Mouse (Mus musculus): Measurements from ENCODE around the gene Tarbp2. TPM values are rescaled to one million over a fixed set of nuclear protein-coding genes. Genes with fewer than 3 reads are reported as not detected.

The Tarbp2 gene
- polyA plus RNA-seq, 1 experiment from 2014 or later: 78.3 TPM

GRCm38 (mm10) chr15:102528396-102528795 lies 10.4 kb downstream of the Tarbp2 start:
- Histone ChIP-seq H3K27ac (no peak overlapping the region), H3K9me3 (replicated peaks) (no peaks in the 10 kb centered on the region), H3K4me3 (no peak overlapping the region), H3K4me2 (no peak overlapping the region), H3K36me3 (peaks cover 65% of the 10 kb centered on the region), H3K9ac (no peak overlapping the region), H3K27me3 (no peaks in the 10 kb centered on the region), H3K4me1 (replicated peaks) (no peaks in the 10 kb centered on the region)
- no peak for ATAC-seq (replicated peaks; ENCODE audit: insufficient number of reproducible peaks, insufficient read depth, low FRiP score, low read depth)
- 90% methylated on average over 1 of the region's 1 CpGs for WGBS

GRCm38 (mm10) chr15:102530566-102530965 lies 12.6 kb downstream of the Tarbp2 start:
- Histone ChIP-seq H3K27ac (no peak overlapping the region), H3K36me3 (peaks cover 67% of the 10 kb centered on the region), H3K9ac (no peak overlapping the region), H3K4me1 (replicated peaks) (no peaks in the 10 kb centered on the region), H3K9me3 (replicated peaks) (no peaks in the 10 kb centered on the region), H3K27me3 (no peaks in the 10 kb centered on the region), H3K4me3 (no peak overlapping the region), H3K4me2 (no peak overlapping the region)
- no peak for ATAC-seq (replicated peaks; ENCODE audit: insufficient number of reproducible peaks, insufficient read depth, low FRiP score, low read depth)
- WGBS: 77% methylated on average over 4 of the region's 4 CpGs

GRCm38 (mm10) chr15:102531586-102531985 lies 13.6 kb downstream of the Tarbp2 start:
- Histone ChIP-seq H3K4me1 (replicated peaks) (no peaks in the 10 kb centered on the region), H3K4me2 (no peak overlapping the region), H3K27ac (no peak overlapping the region), H3K9me3 (replicated peaks) (no peaks in the 10 kb centered on the region), H3K36me3 (peaks cover 74% of the 10 kb centered on the region), H3K9ac (no peak overlapping the region), H3K4me3 (no peak overlapping the region), H3K27me3 (no peaks in the 10 kb centered on the region)
- no peak for ATAC-seq (replicated peaks; ENCODE audit: insufficient number of reproducible peaks, insufficient read depth, low FRiP score, low read depth)
- 91% methylated on average over 4 of the region's 4 CpGs for WGBS

GRCm38 (mm10) chr15:102532106-102532900 lies 14.3 kb downstream of the Tarbp2 start:
- peaks cover 76% of the 10 kb centered on the region for H3K36me3 ChIP-seq
- 88% methylated on average over 3 of the region's 3 CpGs for WGBS
- no peak overlapping the region for H3K27ac ChIP-seq
- no peaks in the 10 kb centered on the region for H3K9me3 ChIP-seq (replicated peaks)
- no peak overlapping the region for H3K9ac ChIP-seq
- H3K4me3 ChIP-seq: no peak overlapping the region
- no peaks in the 10 kb centered on the region for H3K4me1 ChIP-seq (replicated peaks)
- H3K4me2 ChIP-seq: no peak overlapping the region
- H3K27me3 ChIP-seq: no peaks in the 10 kb centered on the region
- no peak for ATAC-seq (replicated peaks; ENCODE audit: insufficient number of reproducible peaks, insufficient read depth, low FRiP score, low read depth)

- H3K4me1 ChIP-seq (replicated peaks): no peaks in the 10 kb centered on the region
- ATAC-seq (replicated peaks; ENCODE audit: insufficient number of reproducible peaks, insufficient read depth, low FRiP score, low read depth): no peak
- no peaks in the 10 kb centered on the region for H3K9me3 ChIP-seq (replicated peaks)
- no peak overlapping the region for H3K27ac ChIP-seq
- no peaks in the 10 kb centered on the region for H3K27me3 ChIP-seq
- 91% methylated on average over 7 of the region's 7 CpGs for WGBS
- H3K36me3 ChIP-seq: peaks cover 66% of the 10 kb centered on the region
- no peak overlapping the region for H3K4me3 ChIP-seq
- no peak overlapping the region for H3K9ac ChIP-seq
- H3K4me2 ChIP-seq: no peak overlapping the region
Measured at GRCm38 (mm10) chr15:102533926-102534325, 15.9 kb downstream of the Tarbp2 start.

- peaks cover 66% of the 10 kb centered on the region for H3K36me3 ChIP-seq
Measured at GRCm38 (mm10) chr15:102544801-102545200, 26.8 kb downstream of the Tarbp2 start.

GRCm38 (mm10) chr15:102546246-102546645 lies 28.3 kb downstream of the Tarbp2 start:
- 89% methylated on average over 3 of the region's 3 CpGs for WGBS

More at GRCm38 (mm10) chr15:102544801-102545200, 26.8 kb downstream of the Tarbp2 start:
- H3K9ac ChIP-seq: no peak overlapping the region
- H3K4me2 ChIP-seq: no peak overlapping the region
- no peak for ATAC-seq (replicated peaks; ENCODE audit: insufficient number of reproducible peaks, insufficient read depth, low FRiP score, low read depth)
- no peaks in the 10 kb centered on the region for H3K27me3 ChIP-seq
- WGBS: 90% methylated on average over 4 of the region's 4 CpGs
- H3K4me3 ChIP-seq: no peak overlapping the region
- H3K4me1 ChIP-seq (replicated peaks): peaks cover 13% of the 10 kb centered on the region
- no peak overlapping the region for H3K27ac ChIP-seq
- no peaks in the 10 kb centered on the region for H3K9me3 ChIP-seq (replicated peaks)

GRCm38 (mm10) chr15:102546677-102547427 lies 28.9 kb downstream of the Tarbp2 start:
- ATAC-seq (replicated peaks; ENCODE audit: insufficient number of reproducible peaks, insufficient read depth, low FRiP score, low read depth): peak; percentile 64; the same call in 1 of the 2 replicates

More at GRCm38 (mm10) chr15:102546246-102546645, 28.3 kb downstream of the Tarbp2 start:
- H3K36me3 ChIP-seq: peaks cover 56% of the 10 kb centered on the region
- no peak for ATAC-seq (replicated peaks; ENCODE audit: insufficient number of reproducible peaks, insufficient read depth, low FRiP score, low read depth)
- H3K4me2 ChIP-seq: no peak overlapping the region
- no peak overlapping the region for H3K9ac ChIP-seq
- H3K27me3 ChIP-seq: no peaks in the 10 kb centered on the region
- H3K4me3 ChIP-seq: no peak overlapping the region
- peaks cover 13% of the 10 kb centered on the region for H3K4me1 ChIP-seq (replicated peaks)
- no peaks in the 10 kb centered on the region for H3K9me3 ChIP-seq (replicated peaks)
- H3K27ac ChIP-seq: peak overlapping the region; percentile 79

GRCm38 (mm10) chr15:102547478-102547877 lies 29.5 kb downstream of the Tarbp2 start:
- Histone ChIP-seq H3K27ac (peak overlapping the region; percentile 79), H3K4me3 (no peak overlapping the region), H3K4me1 (replicated peaks) (peaks cover 13% of the 10 kb centered on the region), H3K36me3 (peaks cover 57% of the 10 kb centered on the region), H3K27me3 (no peaks in the 10 kb centered on the region), H3K4me2 (no peak overlapping the region), H3K9me3 (replicated peaks) (no peaks in the 10 kb centered on the region), H3K9ac (no peak overlapping the region)
- no peak for ATAC-seq (replicated peaks; ENCODE audit: insufficient number of reproducible peaks, insufficient read depth, low FRiP score, low read depth)
- 91% methylated on average over 3 of the region's 3 CpGs for WGBS

More at GRCm38 (mm10) chr15:102546677-102547427, 28.9 kb downstream of the Tarbp2 start:
- Histone ChIP-seq H3K27me3 (no peaks in the 10 kb centered on the region), H3K4me2 (no peak overlapping the region), H3K36me3 (peaks cover 57% of the 10 kb centered on the region), H3K9ac (no peak overlapping the region), H3K4me1 (replicated peaks) (peaks cover 13% of the 10 kb centered on the region), H3K27ac (peak overlapping the region; percentile 79), H3K4me3 (no peak overlapping the region), H3K9me3 (replicated peaks) (no peaks in the 10 kb centered on the region)
- WGBS: 65% methylated on average over 3 of the region's 3 CpGs

GRCm38 (mm10) chr15:102552599-102552998 lies 34.6 kb downstream of the Tarbp2 start:
- H3K27ac ChIP-seq: no peak overlapping the region
- H3K4me3 ChIP-seq: no peak overlapping the region
- ATAC-seq (replicated peaks; ENCODE audit: insufficient number of reproducible peaks, insufficient read depth, low FRiP score, low read depth): no peak
- no peak overlapping the region for H3K9ac ChIP-seq
- WGBS: 92% methylated on average over 5 of the region's 5 CpGs
- H3K4me1 ChIP-seq (replicated peaks): no peaks in the 10 kb centered on the region
- H3K9me3 ChIP-seq (replicated peaks): no peaks in the 10 kb centered on the region
- H3K4me2 ChIP-seq: no peak overlapping the region
- no peaks in the 10 kb centered on the region for H3K27me3 ChIP-seq
- H3K36me3 ChIP-seq: peaks cover 63% of the 10 kb centered on the region

- Histone ChIP-seq H3K4me1 (replicated peaks) (no peaks in the 10 kb centered on the region), H3K4me2 (no peak overlapping the region), H3K4me3 (no peak overlapping the region), H3K9ac (no peak overlapping the region), H3K9me3 (replicated peaks) (no peaks in the 10 kb centered on the region), H3K27ac (no peak overlapping the region), H3K27me3 (no peaks in the 10 kb centered on the region), H3K36me3 (peaks cover 59% of the 10 kb centered on the region)
- 92% methylated on average over 1 of the region's 1 CpGs for WGBS
- ATAC-seq (replicated peaks; ENCODE audit: insufficient number of reproducible peaks, insufficient read depth, low FRiP score, low read depth): no peak
Measured at GRCm38 (mm10) chr15:102555581-102555980, 37.6 kb downstream of the Tarbp2 start.

Data from heart, embryonic 15.5 days (tissue).